ENCODE assay signal across 9 mouse cellular contexts in genomic region chr19:57642980-57643379, GRCm38 (mm10). TPM values are rescaled to one million over a fixed set of nuclear protein-coding genes. Genes with fewer than 3 reads are reported as not detected.
DNase-seq lines count a peak whose midpoint lies in the region; ATAC-seq and TF ChIP-seq lines count a peak whose summit lies in the region.
"Had no signal": no experiment of that assay in that cellular context is flagged by ENCODE, and none has a peak within 500 bp of the region (broad histone marks: within the 10 kb centered on the region; RNA-seq: fewer than 3 reads in every experiment).

No protein-coding gene starts in this region.

- H3K27ac ChIP-seq in left cerebral cortex, adult 2 months = no peak overlapping the region

- peak; percentile 59 for ATAC-seq in activated CD4-positive, CD25-positive, alpha-beta regulatory T cell, adult 4 months

- peak; percentile 79 for TF ChIP-seq CTCF in left cerebral cortex, adult 2 months (IDR thresholded peaks at IDR 0.05)

- intact Hi-C loops in left cerebral cortex, adult 2 months (cut with DNase I) = loop anchor here (1.0 to 10.0 kb wide), 5 partner anchors 168 to 578 kb away; no protein-coding TSS in a partner anchor
- intact Hi-C loops in left cerebral cortex, postnatal 10 days (cut with DNase I) = loop anchor here (2.0 to 10.0 kb wide), 2 partner anchors 238 to 508 kb away; no protein-coding TSS in a partner anchor

- peak; percentile 3 for DNase-seq in cerebellum, adult 8-10 months
- DNase-seq in cerebellum, adult 18-20 months = no peak
- no peak for DNase-seq in left cerebral cortex, adult 2 months (ENCODE audit: extremely low spot score in 1 of 2, low spot score in 2 of 2)
- DNase-seq in left cerebral cortex, postnatal 10 days (ENCODE audit: extremely low spot score in 1 of 2, low spot score in 2 of 2) = no peak
- DNase-seq in mesoderm, embryonic 11.5 days (ENCODE audit: low read depth, low spot score) = peak; percentile 44
- DNase-seq in yolk sac, embryonic 10.5 days (ENCODE audit: low spot score) = no peak
- no peak for DNase-seq in cerebellum, adult 11 months
- DNase-seq: kidney, postnatal 4 days had no signal

- H3K4me3 ChIP-seq in left cerebral cortex, adult 2 months = no peak overlapping the region

RNA-seq across cellular contexts. Expression of gene Atrnl1, which starts 32.1 kb away (rescaled TPM):
- 100 to 1,000 TPM; 104 to 106 TPM for total RNA-seq in left cerebral cortex, adult 2 months (2021)
- total RNA-seq in left cerebral cortex, postnatal 10 days (2021) = 100 to 1,000 TPM; 110 to 113 TPM
- polyA plus RNA-seq in activated CD4-positive, CD25-positive, alpha-beta regulatory T cell, adult 4 months (2017; shearing (Covaris generic)) = under 1 TPM; 0.13 to 0.33 TPM

Comparison
In these comparisons a context has a peak if more than half of its experiments do, and no peak if none do; other contexts are left out.
1. DNase-seq: peak in cerebellum, adult 8-10 months (single experiment) and mesoderm, embryonic 11.5 days (single experiment); none in cerebellum, adult 18-20 months (0 of 2), left cerebral cortex, adult 2 months (0 of 2), left cerebral cortex, postnatal 10 days (0 of 2), yolk sac, embryonic 10.5 days (single experiment) and cerebellum, adult 11 months (single experiment).